Mouse (Mus musculus): Measurements from ENCODE around the gene Oas2.

DNA sequence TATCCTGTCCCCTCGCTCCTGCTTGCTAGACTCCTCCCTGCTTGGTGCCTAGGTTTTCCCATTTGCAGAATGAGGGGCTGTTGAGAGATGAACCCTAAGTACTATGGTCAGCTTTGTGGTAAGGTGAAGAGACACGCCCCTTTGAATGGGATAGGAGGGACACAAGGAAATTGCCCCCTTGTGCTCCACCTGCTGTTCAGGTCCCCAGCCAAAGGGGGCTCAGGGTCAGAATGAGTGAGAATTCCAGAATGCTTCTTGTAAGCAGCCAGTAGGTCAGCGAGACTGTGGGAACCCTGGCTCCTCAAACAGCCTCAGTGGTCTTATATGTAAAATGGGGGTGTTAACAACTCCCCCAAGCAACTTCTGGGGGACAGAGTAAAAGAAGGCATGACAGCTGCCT is 51.5 kb downstream of the Oas2 start:
- TF ChIP-seq CTCF (IDR thresholded peaks at IDR 0.05; ENCODE audit: low read depth) = no peak
- TF ChIP-seq EP300 (IDR thresholded peaks at IDR 0.05; ENCODE audit: low read depth) = no peak
